Mouse (Mus musculus): Measurements from ENCODE around the gene Dnajb3. TPM values are rescaled to one million over a fixed set of nuclear protein-coding genes. Genes with fewer than 3 reads are reported as not detected.
A peak's percentile ranks its signal among the peaks of the same experiment; 100 is the strongest.

The Dnajb3 gene
- total RNA-seq (2021), result 1 to 10 TPM; 2.7 to 4.0 TPM

GRCm38 (mm10) chr1:88205294-88205922, at the start of gene Dnajb3:
Gene Dnajb3, minus strand, starts transcription at chr1:88205782.
- peak; percentile 68 to 72 for DNase-seq (ENCODE audit: extremely low spot score in 1 of 2, low spot score in 1 of 2)

DNA sequence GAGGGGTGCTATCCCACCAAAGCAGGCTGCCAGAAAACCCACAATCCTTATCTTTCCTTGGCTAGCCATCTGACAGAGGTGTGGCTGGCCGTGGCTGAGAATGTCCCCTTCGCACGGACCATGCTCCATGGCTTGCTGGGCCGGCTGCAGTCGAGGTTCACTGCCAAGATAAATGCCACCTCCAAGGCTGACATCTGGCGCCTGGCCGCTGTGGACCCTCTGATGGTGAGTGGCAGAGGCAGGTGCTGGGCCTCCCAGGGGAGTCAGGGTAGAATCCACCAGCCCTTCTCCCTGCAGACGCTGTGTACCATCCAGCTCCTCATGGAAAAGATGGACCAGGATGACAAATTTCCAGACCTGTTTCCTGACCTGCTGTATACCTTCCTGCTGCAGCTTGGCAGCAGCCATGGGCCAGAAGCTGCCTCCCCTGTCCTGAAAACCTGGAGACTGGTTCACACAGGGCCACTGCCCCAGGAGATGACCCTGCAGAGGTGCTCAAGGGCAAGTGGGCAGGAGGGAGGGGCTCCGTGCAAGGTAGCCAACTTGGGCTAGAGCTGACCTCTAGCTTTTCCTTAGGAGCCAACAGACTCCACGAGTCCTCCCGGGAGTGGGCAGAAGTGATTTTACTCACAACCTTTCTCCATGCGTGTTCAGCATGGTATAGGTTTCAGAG, 49.3 kb upstream of the Dnajb3 start:
- DNase-seq (ENCODE audit: extremely low spot score in 1 of 2, low spot score in 1 of 2), result no peak

GRCm38 (mm10) chr1:88253540-88253939, 48.0 kb upstream of the Dnajb3 start:
- DNase-seq (ENCODE audit: extremely low spot score in 1 of 2, low spot score in 1 of 2), result no peak

DNA sequence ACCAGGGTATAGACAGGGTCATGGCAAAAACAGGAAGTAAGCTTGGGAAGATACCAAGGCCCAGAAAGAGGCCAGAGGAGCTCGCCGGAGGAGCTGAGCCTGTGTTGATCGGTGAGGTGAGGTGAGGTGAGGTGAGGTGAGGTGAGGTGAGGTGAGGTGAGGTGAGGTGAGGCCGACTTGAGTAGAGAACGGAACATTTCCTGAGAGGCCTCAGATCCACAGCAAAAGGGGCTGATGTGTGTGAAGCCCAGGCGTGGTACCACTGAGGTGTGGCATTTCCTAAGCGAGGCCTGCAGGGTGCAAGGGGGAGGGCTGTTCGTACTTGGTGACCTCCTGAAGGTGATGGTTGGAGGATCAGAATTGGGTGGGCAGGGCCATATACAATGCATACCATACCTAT, 47.5 kb upstream of the Dnajb3 start:
- DNase-seq (ENCODE audit: extremely low spot score in 1 of 2, low spot score in 1 of 2), result no peak

GRCm38 (mm10) chr1:88250023-88250422, 44.4 kb upstream of the Dnajb3 start:
- no peak for DNase-seq (ENCODE audit: extremely low spot score in 1 of 2, low spot score in 1 of 2)

DNA sequence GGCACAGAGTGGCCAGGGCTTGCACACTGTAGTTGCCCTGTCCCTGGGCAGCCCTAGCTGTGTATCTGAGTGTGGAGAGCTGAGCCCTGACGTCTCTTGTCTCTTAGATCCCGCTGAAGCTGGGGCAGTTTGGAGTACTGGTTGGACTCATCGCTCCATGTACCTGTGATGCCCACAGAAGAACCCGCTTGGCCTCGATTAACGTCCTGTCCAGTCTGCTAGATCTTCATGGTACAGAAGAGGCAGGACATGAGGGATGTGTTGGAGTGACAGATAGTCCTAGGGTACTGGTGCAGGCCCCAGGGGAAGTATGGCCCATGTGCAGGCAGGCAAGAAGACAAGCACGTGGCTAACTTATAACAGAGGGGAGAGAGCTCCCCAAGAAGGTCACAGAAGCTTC, 44.0 kb upstream of the Dnajb3 start:
- DNase-seq (ENCODE audit: extremely low spot score in 1 of 2, low spot score in 1 of 2), result no peak

DNA sequence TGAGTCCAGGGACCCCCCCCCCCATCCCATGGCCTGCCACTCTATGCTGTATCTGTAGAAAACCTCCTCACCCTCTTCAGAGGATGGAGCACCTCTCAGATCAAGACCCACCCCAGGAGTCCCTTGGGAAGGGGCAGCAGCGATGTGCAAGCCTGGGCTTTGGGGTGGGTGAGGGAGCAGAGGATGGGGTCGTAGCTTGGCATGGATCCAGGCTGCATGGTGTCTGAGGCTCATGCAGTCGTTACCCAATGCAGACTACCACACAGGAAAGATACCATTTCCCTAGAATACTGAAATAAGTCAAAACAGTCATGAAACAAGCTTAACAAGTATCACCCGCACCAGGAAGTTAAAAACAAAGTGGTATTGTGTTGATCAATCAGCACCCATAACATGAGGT, 43.1 kb upstream of the Dnajb3 start:
- DNase-seq (ENCODE audit: extremely low spot score in 1 of 2, low spot score in 1 of 2), result no peak

GRCm38 (mm10) chr1:88247660-88248059, 42.1 kb upstream of the Dnajb3 start:
- no peak for DNase-seq (ENCODE audit: extremely low spot score in 1 of 2, low spot score in 1 of 2)

DNA sequence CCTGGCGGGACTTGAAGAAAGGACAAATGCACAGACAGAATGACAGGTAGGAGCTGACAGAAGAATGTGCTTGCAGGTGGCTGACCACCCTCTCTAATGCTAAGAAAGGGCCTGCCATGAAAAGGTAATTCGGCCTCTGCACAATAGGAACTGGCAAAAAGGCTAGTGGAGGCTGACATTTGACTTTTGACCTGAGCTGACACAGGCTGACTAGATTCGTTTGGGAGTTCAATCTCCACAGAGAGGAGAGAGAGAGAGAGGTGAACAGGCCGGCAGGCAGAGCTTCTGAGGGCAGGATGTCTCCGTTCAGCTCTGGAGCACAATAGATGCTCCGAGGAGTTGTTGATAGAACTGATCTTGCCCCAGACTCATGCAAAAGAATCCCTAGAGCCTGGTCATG, 40.8 kb upstream of the Dnajb3 start:
- DNase-seq (ENCODE audit: extremely low spot score in 1 of 2, low spot score in 1 of 2), result no peak

GRCm38 (mm10) chr1:88245881-88246280, 40.3 kb upstream of the Dnajb3 start:
- no peak for DNase-seq (ENCODE audit: extremely low spot score in 1 of 2, low spot score in 1 of 2)

DNA sequence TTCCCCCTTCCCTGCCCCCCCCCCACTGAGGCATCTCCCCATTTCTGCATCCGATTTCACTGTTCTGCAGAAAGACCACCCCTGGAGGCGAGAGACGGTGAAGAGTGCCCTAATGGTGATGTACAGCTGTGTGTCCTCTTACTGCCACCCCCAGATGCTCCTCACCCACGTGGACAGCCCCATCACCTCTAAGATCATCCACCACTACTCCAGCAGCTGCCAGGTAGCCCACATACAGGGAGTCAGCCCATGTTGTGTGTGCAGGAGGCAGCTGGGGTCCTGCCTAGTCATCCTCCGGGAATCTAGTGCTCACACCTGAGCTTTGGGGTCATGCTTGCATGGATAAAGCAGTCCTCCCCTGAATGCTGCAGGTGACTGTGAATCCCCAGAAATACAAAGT, 38.3 kb upstream of the Dnajb3 start:
- no peak for DNase-seq (ENCODE audit: extremely low spot score in 1 of 2, low spot score in 1 of 2)

- no peak for DNase-seq (ENCODE audit: extremely low spot score in 1 of 2, low spot score in 1 of 2)
Measured at GRCm38 (mm10) chr1:88240579-88240978, 35.0 kb upstream of the Dnajb3 start.

DNA sequence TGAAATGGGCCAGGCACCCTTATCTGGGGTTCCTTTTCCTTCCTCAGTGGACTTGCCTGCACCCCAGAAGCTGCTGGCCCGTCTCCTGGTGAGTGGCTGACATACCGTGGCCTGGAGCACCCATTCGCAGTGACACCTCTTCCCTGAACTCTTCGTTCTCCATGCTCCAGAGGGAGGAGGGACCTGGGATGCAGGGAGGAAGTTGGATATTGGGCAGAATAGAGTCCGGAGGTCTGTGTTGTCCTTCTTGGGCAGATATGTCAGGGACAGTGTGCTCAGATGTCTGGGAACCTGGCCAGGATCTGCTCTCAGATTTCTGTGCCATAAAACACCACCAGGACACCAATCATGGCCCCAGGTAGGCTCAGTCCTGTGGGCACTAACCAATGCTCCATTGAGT, 34.5 kb upstream of the Dnajb3 start:
- no peak for DNase-seq (ENCODE audit: extremely low spot score in 1 of 2, low spot score in 1 of 2)

GRCm38 (mm10) chr1:88238771-88239170, 33.2 kb upstream of the Dnajb3 start:
- DNase-seq (ENCODE audit: extremely low spot score in 1 of 2, low spot score in 1 of 2), result no peak

DNA sequence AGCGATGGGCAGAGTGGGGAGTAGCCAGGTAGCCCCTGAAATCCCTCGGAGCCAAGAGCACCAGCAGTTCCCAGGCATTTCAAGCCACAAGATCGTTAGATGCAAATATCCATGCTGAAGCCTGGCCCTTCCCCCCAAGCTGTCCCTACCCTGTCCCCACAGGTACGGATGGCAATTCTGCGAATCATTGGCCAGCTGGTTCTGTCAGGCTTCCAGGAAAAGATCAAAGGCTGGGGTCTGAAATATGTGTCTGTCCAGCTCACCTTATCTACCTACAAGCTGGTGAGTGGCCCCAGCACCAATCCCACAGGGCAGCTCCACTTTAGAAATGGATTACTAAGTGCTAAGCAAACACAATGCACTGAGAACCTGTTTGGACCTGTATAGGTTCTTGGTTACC, 31.7 kb upstream of the Dnajb3 start:
- DNase-seq (ENCODE audit: extremely low spot score in 1 of 2, low spot score in 1 of 2), result no peak

GRCm38 (mm10) chr1:88235894-88236415, 30.4 kb upstream of the Dnajb3 start:
- no peak for DNase-seq (ENCODE audit: extremely low spot score in 1 of 2, low spot score in 1 of 2)

GRCm38 (mm10) chr1:88235046-88235893, 29.7 kb upstream of the Dnajb3 start:
- no peak for DNase-seq (ENCODE audit: extremely low spot score in 1 of 2, low spot score in 1 of 2)

GRCm38 (mm10) chr1:88234646-88235045, 29.1 kb upstream of the Dnajb3 start:
- DNase-seq (ENCODE audit: extremely low spot score in 1 of 2, low spot score in 1 of 2), result no peak

- no peak for DNase-seq (ENCODE audit: extremely low spot score in 1 of 2, low spot score in 1 of 2)
Measured at GRCm38 (mm10) chr1:88234248-88234610, 28.6 kb upstream of the Dnajb3 start.

- no peak for DNase-seq (ENCODE audit: extremely low spot score in 1 of 2, low spot score in 1 of 2)
Measured at GRCm38 (mm10) chr1:88233421-88234247, 28.1 kb upstream of the Dnajb3 start.
